Mouse (Mus musculus) layer of hippocampus, postnatal 25 days (tissue): ENCODE measurements around the gene Syt9. TPM values are rescaled to one million over a fixed set of nuclear protein-coding genes. Genes with fewer than 3 reads are reported as not detected.

Experiments used
- total RNA-seq, 2 experiments: library from RNA; stranded (reverse); gene quantifications; 2 replicates each; pipeline ENCODE4 v1.2.3; 2021

The Syt9 gene
- total RNA-seq, 2 experiments from 2014 or later: 3.7 to 5.9 TPM

Other genes with a start within 250 kb of the Syt9 start
- gene Olfr715, start 239.6 kb upstream of the Syt9 start, total RNA-seq: not detected
- not detected for gene Olfr716, start 232.4 kb upstream of the Syt9 start, total RNA-seq
- not detected for gene Nlrp14, start 203.7 kb upstream of the Syt9 start, total RNA-seq
- not detected for gene Rbmxl2, start 161.3 kb upstream of the Syt9 start, total RNA-seq
- gene Olfml1, start 196.7 kb downstream of the Syt9 start, total RNA-seq: 10 to 100 TPM; 10.0 to 11.5 TPM
- 1 to 10 TPM; 6.0 TPM for gene Ppfibp2, start 224.5 kb downstream of the Syt9 start, total RNA-seq